Mouse (Mus musculus) thymus, postnatal 14 days (tissue): ENCODE results near the gene Nab2.

Experiments used
- DNase-seq: peaks from one replicate; pipeline ENCODE4 v3.0.0; 2021

Nab2 gene

DNA sequence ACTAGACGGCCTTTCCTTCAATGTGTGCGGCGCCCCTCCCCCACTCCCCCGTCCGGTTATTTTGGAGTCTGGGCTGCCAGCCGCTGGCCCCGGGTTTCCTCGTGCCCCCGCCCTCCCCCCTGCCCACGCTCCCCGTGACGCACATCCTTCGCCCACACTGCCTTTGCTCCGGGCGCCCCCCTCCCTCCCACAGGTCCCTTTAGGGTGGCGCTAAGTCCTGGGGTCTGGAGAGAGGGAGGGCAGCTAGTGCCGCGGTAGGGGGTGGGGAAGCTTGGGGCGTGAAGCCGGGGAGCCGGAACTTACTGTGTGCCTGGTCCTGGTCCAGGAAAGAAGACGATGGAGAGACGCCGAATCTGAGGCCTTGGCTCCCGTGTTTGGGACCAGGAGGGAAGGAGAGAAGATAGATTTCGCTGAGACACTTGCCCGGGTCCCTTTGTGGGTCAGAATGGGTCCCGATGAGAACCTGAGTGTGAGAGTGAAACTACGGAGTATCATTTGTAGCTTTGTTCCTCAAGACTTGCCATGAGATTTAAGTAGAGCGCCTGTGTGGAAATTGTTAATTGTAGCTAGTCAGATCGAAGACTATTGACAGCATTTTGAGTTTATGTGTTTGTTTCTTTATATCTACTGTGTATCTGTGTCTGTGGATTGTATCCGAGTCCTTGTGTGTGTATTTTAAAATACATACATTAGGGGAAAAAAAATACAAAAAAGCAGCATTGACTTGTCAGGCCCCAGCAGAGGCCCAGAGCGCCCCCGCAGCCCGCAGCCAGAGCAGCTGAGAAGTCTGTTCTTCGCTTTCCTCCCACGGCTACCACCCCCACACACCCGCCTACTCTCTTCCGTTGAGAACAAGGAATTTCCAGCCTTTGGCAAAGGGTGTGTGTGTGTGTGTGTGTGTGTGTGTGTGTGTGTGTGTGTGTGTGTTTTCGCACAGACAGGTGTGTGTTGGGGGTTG is at the start of gene Nab2:
Nab2 (minus strand) TSS at position 476 of the 958 bp plus-strand sequence.
- DNase-seq, result peak; percentile 90

DNA sequence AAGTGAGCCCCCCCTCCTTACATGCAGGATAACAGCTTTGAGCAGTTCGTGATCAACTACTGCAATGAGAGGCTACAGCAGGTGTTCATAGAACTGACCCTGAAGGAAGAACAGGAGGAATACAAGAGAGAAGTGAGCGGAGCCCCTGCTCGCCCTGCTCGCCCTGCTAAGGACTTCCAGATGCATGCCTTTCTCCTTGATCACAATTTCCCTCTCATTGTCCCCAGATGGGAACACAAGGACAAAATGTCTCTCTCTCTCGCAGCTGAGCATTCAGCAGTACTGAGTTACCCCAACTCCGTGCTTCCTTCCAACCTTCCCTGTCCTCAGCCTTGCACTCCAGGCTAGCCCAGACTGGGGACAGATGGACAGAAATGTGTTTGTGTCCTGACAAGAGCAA is 44.4 kb upstream of the Nab2 start:
- DNase-seq, result no peak

DNA sequence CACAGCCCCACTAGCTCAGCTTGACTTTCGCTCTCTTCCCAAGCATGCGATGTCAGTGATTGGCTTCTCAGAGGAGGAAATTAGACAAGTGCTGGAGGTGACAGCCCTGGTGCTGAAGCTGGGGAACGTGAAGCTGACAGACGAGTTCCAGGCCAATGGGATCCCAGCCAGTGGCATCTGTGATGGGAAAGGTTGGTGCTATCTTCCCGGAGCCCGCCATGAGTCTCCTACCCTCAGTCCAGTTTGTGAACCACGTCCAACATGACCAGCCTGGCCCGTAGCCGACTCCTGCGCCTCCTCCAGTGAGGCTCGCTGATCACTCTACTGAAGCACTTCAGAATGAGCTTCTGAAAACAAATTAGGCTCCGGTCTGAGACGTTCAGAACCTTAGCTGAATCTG is 42.0 kb upstream of the Nab2 start:
- no peak for DNase-seq

DNA sequence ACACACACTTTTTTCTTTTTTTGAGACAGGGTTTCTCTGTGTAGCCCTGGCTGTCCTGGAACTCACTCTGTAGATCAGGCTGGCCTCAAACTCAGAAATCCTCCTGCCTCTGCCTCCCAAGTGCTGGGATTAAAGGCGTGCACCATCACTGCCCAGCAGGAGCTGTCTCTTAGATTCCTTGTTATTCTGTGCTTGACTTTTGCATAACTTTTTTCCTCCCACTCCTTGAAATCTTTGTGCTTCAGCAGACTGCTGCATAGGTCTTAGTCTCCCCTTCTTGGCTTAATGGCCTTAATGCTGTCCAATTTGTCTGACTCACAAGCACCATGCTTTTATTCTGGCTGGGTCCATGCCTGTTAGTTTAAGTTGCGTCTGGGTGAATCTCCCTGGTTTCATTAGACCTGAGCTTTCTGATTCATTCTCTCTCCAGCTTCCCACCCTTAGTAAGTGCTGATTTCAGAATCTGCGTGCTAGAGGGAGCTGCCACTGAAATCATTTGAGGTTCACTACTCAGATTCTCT is 40.5 kb upstream of the Nab2 start:
- no peak for DNase-seq

DNA sequence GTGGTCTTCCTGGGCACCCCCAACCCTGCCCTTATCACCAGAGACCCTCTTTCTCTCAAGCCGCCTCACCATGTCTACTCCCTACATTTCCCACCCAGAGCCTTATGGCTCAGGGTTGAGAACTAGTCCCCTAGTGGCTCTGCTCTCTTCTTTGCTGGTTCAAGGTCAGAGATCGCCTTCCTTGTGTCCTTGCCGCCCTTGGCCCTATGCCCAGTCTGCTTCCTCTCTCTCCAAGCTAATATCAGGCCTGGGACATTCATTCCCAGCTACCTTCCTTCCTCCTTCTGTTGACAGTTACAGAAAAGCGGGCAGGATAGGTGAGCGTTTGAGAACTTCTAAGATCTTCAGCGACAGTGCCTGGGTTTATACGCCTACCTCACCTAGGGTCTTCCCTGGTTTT is 39.4 kb upstream of the Nab2 start:
- DNase-seq, result no peak

DNA sequence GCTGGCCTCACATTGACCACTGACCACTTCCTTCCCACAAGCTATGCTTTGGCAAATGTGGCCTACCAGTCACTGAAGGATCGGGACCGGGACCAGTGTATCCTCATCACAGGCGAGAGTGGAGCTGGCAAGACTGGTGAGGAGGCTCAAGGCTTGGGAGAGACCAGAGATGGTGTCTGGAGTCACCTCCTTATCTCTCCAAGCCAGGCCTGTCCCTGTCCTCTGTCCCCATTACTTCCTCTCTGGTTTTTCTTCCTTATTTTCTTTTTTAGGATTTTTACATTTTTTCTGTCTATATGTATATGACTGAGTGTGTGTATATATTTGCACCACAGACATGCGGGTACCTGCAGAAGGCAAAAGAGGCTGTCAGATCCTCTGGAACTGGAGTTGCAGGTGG is 37.4 kb upstream of the Nab2 start:
- no peak for DNase-seq

DNA sequence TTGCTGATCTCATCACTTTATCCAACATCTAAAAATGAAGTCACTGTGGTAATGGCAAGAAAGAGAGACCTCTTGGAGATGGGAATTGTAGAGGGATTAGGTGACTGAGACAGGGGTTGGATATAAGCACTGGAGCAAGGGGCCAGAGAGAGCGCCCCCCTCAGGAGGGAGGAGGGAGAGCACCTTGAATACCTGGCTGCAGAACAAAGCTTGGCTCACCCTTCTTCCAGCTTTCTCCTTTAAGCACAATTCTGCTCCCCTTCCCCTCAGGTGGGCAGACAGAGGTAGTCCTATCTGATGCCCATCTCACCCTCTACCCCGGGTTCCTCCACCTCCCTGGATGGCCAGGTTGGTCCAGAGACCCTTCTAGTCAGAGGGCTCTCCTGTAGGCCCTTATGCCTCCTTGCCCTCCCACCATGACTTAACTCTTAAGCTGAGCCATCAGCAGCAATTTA is 36.4 kb upstream of the Nab2 start, which contains the start of gene Myo1a:
Myo1a (plus strand) TSS at position 405 of the 455 bp plus-strand sequence.
- DNase-seq, result no peak

DNA sequence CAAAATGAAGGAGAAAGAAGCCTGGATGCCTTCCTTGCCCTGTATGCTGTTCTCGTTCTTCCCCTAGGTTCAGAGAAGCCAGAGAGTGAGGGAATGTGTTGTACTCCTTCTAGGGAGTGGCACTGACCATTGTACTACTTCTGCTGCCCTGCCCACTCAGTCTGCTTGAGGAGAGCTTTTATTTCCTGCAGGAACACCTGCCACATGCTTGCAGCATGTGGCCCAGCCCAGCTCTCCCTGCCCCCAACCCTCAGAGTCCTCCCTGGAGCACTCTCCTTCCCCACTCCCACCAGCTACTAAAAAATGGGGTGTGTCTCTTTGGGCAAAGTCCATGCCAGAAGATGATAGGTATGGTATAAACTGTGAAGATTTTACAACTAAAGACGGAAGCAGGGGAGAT is 35.9 kb upstream of the Nab2 start:
- no peak for DNase-seq

DNA sequence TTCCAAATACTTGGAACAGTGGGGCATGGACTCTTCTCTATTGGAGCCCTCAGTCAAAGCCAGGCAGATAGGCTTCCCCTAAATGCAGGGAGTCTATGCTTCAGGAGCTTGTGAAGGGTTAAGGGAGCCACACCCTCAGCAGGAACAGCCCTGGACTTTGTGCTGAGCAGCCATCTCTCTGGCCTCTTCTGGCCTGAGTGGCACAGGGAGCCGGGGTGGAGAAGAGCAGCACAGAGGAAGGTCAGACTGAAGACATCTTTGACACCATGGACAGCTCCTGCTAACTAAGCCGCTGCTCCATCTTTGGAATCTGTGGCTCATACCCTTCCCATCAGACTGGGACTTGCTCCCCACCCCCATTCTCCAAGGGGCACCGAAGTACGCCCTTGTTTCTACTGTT is 34.9 kb upstream of the Nab2 start:
- DNase-seq, result no peak

DNA sequence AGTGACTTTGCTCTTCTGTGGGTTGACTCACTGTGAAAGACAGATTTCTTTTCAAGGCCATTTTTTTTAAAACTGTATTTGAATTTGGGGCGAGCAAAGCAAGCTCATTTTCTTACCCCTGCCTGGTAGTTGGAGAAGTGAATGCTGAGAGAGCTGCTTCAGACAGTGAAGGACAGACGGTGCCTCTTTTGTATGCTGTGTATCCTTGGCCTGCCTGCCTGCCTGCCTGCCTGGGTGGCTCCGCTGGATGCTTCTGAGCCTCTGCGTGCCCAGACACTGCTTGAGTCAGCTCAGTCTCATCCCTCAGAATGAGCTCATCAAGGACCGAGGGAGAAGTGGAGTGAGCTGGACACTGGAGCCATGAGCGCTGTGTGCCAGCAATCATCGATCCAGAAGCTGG is 30.6 kb upstream of the Nab2 start:
- DNase-seq, result no peak

DNA sequence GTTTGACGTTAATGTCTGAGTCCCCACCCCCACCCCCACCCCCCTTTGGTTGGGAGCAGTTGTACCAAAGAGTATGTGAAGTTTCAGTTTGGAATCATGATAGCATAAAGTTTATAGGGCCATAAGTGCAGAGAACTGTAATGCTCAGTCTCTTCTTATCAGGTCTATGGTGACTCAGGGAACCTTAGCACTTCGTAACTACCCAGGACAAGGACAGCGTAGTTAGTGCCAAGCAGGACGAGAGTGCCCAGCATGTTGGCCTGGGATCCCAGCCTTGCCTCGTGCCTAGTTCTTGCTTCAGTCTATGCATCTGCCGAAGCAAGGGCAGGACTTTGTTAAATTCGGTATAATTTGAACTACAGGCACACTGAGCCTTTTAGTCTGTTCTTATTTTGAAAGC is 27.4 kb upstream of the Nab2 start:
- no peak for DNase-seq

DNA sequence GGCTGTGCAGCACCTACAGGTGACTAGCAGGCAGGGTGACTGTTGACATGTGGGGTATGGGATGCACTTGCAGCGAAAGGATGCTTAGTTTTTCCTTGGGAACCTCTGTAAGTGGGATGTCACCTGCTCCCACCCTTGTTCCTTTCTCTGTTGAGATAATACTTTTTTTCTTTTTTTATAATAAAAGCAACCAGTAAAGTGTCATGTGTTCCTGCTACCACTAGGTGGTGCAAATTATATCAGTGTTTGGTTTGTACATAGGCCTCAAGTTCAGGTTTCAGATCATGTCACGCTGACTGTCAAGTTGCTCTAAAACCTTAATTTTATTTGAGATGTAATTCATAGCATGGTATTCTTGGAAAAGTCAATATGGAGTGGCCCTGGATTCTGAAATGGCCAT is 26.3 kb upstream of the Nab2 start:
- peak; percentile 6 for DNase-seq

DNA sequence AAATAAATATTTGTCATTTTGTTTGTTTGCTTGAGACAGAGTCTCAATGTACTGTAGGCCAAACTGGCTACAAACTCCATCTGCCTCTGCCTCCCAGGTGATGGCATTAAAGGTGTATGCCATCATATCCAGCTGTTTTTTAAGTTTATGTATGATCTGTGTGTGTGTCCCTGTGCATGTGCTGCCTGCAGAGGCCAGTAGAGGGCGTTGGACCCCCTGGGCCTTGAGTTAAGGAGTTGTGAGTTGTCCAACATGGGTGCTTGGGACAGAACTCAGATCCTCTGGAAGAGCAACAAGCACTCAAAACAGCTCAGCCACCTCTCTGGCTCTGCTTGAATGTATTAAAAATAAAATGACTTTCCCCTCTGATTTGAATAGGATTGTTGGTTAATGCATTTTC is 22.7 kb upstream of the Nab2 start:
- DNase-seq, result no peak

DNA sequence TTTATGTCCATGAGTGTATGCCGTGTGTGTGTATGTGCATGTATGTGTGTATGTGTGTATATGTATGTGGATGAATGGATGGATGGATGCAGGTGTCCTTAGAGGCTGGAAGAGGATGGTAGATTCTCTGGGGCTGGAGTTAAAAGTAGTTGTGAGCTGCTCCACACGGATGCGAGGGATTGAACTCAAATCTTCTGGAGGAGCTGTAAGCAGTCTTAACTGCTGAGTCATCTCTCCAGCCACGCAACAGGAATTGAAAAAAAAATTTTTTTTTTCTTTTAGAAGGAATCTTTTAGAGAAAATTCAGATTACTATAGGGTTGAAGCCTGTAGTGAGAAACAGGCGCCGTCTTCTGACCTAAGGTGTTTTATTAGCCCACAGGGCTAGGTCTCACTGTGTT is 14.5 kb upstream of the Nab2 start:
- no peak for DNase-seq

DNA sequence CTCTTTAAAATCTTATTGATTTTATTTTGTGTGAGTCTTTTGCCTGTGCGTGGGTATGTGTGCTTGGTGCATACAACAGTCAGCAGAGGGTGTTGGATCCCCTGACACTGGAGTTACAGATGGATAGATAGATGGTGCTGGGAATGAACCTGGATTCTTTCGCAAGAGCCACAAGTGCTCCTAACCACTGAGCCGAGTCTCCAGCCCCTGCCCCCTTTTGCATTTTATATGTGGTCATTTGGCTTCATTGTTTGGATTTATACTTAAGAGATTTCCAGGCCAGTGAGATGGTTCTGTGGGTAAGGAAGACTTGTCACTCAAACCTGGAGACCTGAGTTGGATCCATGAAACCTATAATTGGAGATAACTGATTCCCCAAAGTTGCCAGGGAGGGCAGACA is 11.5 kb upstream of the Nab2 start:
- no peak for DNase-seq

DNA sequence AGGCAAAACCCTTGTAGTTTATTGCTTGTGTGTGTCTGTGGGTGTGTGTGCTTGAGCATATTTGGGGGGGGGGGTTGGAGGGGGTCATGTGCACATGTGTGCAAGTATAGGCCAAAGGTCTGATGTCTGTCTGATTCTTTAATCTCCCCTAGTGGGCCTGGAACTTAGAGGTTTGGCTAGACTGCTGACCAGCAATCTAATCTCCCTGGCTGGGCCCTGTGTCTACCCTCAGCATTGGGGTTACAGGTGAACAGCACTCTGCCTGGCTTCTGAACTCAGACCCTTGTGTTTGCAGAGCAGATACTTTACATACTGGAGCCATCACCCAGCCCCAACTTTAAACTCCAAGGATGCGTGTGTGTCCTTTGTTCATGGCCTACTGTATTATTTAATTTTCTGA is 10.8 kb upstream of the Nab2 start:
- DNase-seq, result no peak

DNA sequence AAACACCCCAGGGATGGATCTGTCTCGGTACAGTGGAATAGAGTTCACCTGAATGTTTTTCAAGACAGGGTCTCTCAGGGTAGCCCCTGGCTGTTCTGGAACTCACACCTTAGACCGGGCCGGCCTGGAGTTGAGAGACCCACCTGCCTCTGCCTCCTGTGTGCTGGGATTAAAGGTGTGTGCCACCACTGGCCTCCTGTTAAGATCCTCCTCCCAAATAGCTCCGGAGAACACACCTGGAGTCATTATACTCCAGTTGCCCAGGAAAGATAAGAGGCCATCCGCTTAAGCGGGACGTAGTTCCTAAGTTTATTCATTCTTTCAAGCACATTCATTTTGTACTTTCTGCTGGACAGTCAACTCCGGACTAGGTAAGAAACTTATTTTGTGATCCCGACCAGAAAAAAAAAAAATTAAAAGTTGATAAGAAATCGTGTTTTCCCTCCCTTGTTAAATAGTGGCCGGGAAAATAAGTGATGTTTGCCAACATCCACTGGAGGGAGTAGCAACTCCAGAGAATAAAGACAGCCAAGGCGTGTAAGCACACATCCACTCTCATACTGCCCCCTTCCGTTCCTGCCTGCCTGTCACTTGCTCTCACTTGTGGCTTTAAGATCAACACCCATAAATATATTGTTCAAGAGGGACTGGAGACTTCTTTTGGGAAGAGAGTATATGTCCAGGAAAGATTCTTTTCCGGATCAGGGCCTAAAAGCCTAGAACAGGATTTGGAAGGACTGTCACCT is 9.4 kb upstream of the Nab2 start:
- DNase-seq, result peak; percentile 86

DNA sequence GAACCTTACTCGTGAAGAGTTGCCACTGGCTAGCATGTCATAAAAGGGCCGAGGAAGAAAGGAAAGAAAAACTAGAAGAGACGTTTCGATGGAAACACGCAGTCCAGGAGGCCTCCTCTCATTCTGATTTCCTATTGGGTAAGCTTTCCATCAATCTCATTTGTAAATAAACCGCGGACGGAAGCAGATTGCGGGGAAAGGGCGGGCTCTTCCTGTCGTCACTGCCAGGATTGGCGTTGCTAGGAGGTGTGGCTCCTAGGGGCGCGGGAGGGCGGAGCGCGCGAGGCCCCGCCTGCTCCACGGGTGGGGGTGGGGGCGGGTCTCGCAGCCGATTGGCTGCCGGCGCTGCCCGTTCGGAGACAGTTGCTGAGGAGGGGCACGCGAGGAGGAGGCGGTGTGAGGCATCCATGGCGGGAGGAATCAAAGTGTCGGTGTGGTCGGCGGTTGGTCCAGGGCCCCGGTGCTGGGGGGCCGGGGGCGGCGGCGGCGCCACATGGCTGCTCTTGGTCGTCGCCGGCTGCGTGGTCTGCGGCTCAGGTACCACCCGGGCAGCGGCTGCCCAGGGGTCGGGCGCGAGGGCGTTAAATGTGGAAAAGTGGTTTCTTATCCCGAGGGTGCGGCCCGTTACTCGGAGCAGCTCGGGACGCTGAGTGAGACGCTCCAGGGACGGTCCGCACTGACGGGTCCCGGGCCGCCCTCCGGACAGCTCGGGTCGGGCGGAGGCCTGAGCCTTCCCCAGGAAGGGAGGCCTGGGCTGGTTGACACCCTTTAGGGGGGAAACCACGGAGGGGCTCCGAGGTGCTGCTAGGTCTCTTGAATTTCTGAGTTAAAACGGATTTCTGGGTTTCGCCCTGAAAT is 8.6 kb upstream of the Nab2 start:
- peak; percentile 94 for DNase-seq

DNA sequence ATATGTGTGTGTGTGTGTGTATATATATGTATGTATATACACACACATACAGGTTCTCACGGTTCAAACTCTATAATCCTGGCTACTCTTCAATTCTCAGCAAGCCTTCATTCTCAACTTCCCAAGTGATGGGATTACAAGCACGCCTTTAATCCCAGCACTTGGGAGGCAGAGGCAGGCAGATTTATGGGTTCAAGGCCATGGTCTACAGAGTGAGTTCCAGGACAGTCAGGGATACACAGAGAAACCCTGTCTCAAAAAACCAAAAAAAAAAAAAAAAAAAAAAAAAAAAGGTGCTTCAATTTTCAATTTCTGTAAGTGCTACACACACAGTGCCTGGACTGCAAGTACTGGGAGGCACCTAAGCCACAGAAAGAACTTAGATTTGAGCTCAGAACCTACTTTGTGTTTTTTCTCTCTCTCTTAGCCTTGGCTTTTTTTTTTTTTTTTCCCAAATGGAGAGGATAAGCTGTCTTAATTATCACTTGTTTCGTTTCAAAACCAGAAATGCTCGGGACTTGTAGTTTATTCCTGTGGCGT is 7.6 kb upstream of the Nab2 start:
- no peak for DNase-seq

DNA sequence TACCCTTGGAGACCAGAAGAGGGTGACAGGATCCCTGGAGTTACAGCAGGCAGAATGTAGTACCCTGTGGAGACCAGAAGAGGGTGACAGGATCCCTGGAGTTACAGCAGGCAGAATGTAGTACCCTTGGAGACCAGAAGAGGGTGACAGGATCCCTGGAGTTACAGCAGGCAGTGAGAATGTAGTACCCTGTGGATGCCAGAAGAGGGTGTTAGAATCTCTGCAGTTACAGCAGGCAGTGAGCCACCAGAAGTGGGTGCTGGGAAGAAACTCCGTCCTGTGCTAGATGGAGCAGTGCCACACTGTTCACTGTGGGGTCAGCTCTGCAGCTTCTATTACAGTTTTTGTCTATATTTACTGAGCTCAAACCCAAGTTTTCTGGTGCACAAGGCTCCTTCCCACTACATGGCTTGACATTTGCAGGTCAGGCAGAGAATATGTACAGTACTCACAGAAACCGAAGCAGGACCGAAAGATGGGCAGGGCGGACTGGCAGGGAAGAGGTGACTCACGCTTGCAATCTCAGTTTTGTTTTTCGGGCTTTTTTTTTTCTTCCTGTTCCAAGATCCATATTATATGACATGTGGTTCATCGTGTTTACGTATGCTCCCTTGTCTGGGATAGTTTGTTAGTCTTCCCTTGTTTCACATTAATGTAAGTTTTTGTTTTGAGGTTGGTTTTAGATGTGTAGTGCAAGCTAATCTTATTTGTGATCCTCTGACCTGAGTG is 6.6 kb upstream of the Nab2 start:
- peak; percentile 78 for DNase-seq

DNA sequence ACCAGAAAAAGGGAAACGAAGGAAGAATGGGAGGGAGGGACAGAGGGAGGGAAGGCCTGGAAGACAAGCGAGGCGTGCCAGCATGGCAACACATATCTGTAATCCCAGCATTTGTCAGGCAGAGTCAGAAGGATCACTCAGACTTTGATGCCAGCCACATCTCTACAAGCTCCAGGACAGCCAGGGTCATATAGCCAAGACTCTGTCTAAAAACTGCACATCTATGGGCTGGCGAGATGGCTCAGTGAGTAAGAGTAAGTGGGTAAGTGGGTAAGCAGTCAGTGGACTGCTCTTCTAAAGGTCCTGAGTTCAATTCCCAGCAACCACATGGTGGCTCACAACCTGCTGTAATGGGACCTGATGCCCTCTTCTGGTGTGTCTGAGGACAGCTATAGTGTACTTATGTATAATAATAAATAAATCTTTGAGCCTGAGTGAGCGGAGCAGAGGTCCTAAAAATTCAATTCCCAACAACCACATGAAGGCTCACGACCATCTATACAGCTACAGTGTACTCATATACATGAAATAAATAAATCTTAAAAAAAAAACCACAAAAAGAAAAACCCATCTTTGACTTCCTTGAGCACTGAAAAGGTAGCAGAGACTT is 5.8 kb upstream of the Nab2 start:
- no peak for DNase-seq
